Mouse (Mus musculus) brain, embryonic 14.5 days (tissue): Measurements from ENCODE around the gene Pgghg.

Experiments
- CTCF ChIP-seq: fragments of 200-500 bp; IDR thresholded peaks from 2 replicates; pipeline ENCODE4 v1.5.1; 2012; ENCODE audit warnings: inconsistent platforms, mild to moderate bottlenecking, moderate library complexity, borderline replicate concordance; ENCODE audit not compliant: insufficient read depth, insufficient read length; ENCODE audit errors: extremely low read depth
- POLR2A ChIP-seq: fragments of 200-500 bp; IDR thresholded peaks from 2 replicates; pipeline ENCODE4 v1.6.1; 2012; ENCODE audit warnings: mild to moderate bottlenecking, inconsistent platforms, borderline replicate concordance; ENCODE audit not compliant: poor library complexity, insufficient read depth, insufficient read length, severe bottlenecking; ENCODE audit errors: extremely low read depth

- TF ChIP-seq CTCF = no peak
- no peak for TF ChIP-seq POLR2A
These were observed 5.8 kb downstream of the Pgghg start for GRCm38 (mm10) chr7:140946980-140947379.
